Mouse (Mus musculus) MEL (cell line): ENCODE results near the gene Prph2. TPM values are rescaled to one million over a fixed set of nuclear protein-coding genes. Genes with fewer than 3 reads are reported as not detected.

Experiments used
- DNase-seq: peaks from one replicate; pipeline ENCODE4 v3.0.0; 2011; ENCODE audit warnings: low read depth, low spot score
- H3K27ac ChIP-seq: 2 replicates; pipeline ENCODE4 v1.5.1; 2012; ENCODE audit warnings: low read depth, mild to moderate bottlenecking, control low read depth, low read length, moderate library complexity; ENCODE audit not compliant: control insufficient read depth
- H3K27me3 ChIP-seq, 2 experiments: fragments of 150-350 bp in 1 of 2; sonication (generic) in 1 of 2; 2 replicates each; pipeline ENCODE4 v1.6.1; 2012; ENCODE audit warnings: low read length in 2 of 2, mild to moderate bottlenecking in 2 of 2, improper control_type of control experiment in 1 of 2, moderate library complexity in 1 of 2; ENCODE audit not compliant: insufficient read depth in 2 of 2, control insufficient read depth in 1 of 2
- H3K36me3 ChIP-seq, 2 experiments: 2 replicates each; pipeline ENCODE4 v1.6.1; 2012 to 2014; ENCODE audit warnings: low read length in 2 of 2, improper control_type of control experiment in 1 of 2, inconsistent platforms in 1 of 2, mild to moderate bottlenecking in 1 of 2; ENCODE audit not compliant: insufficient read depth in 2 of 2, control insufficient read depth in 1 of 2
- H3K4me1 ChIP-seq, 2 experiments: fragments of 150-350 bp in 1 of 2; sonication (generic) in 1 of 2; 2 replicates each; pipeline ENCODE4 v1.6.1; 2012; ENCODE audit warnings: low read length in 2 of 2, improper control_type of control experiment in 1 of 2, mild to moderate bottlenecking in 1 of 2; ENCODE audit not compliant: insufficient read depth in 2 of 2, control insufficient read depth in 1 of 2
- H3K4me3 ChIP-seq, 2 experiments: fragments of 150-350 bp in 1 of 2; sonication (generic) in 1 of 2; 2 replicates each; pipeline ENCODE4 v1.5.1; 2012; ENCODE audit warnings: low read depth in 2 of 2, low read length in 2 of 2, mild to moderate bottlenecking in 2 of 2, moderate library complexity in 2 of 2, control low read depth in 1 of 2, improper control_type of control experiment in 1 of 2; ENCODE audit not compliant: control insufficient read depth in 1 of 2, insufficient read depth in 1 of 2
- H3K79me2 ChIP-seq: 2 replicates; pipeline ENCODE4 v1.6.1; 2012; ENCODE audit warnings: mild to moderate bottlenecking, low read length, moderate library complexity; ENCODE audit not compliant: control insufficient read depth, poor library complexity, insufficient read depth
- H3K9ac ChIP-seq: 2 replicates; pipeline ENCODE4 v1.6.1; 2012; ENCODE audit warnings: low read depth, mild to moderate bottlenecking, control low read depth, low read length, moderate library complexity; ENCODE audit not compliant: control insufficient read depth, poor library complexity, severe bottlenecking
- H3K9me3 ChIP-seq: fragments of 150-350 bp; sonication (generic); replicated peaks from 2 replicates; pipeline ENCODE4 v1.6.1; 2012; ENCODE audit warnings: mild to moderate bottlenecking, low read length, improper control_type of control experiment, moderate library complexity; ENCODE audit not compliant: insufficient read depth
- BHLHE40 ChIP-seq: IDR thresholded peaks from 2 replicates; pipeline ENCODE4 v1.6.1; 2012; ENCODE audit warnings: low read depth, mild to moderate bottlenecking, inconsistent platforms, low read length, improper control_type of control experiment, borderline replicate concordance
- CHD1 ChIP-seq: IDR thresholded peaks from 2 replicates; pipeline ENCODE4 v1.6.1; 2012; ENCODE audit warnings: low read depth, mild to moderate bottlenecking, inconsistent platforms, low read length, improper control_type of control experiment
- CHD2 ChIP-seq: IDR thresholded peaks from 2 replicates; pipeline ENCODE4 v1.6.1; 2011; ENCODE audit warnings: low read length, improper control_type of control experiment
- CTCF ChIP-seq, 3 experiments: IDR thresholded peaks in 2 of 3; conservative IDR thresholded peaks in 1 of 3; 2 replicates each; pipeline ENCODE4 v1.5.1; 2011 to 2012; ENCODE audit warnings: low read length in 3 of 3, low read depth in 2 of 3, mild to moderate bottlenecking in 2 of 3, improper control_type of control experiment in 1 of 3, inconsistent platforms in 1 of 3, mixed read lengths in 1 of 3, moderate library complexity in 1 of 3; ENCODE audit not compliant: control insufficient read depth in 1 of 3, insufficient read depth in 1 of 3, poor library complexity in 1 of 3, severe bottlenecking in 1 of 3
- E2F4 ChIP-seq: IDR thresholded peaks from 2 replicates; pipeline ENCODE4 v1.6.1; 2011; ENCODE audit warnings: low read depth, low read length, improper control_type of control experiment, borderline replicate concordance
- EP300 ChIP-seq, 2 experiments: IDR thresholded peaks; 2 replicates each; pipeline ENCODE4 v1.6.1; 2011; ENCODE audit warnings: improper control_type of control experiment in 2 of 2, low read length in 2 of 2, low read depth in 1 of 2, mild to moderate bottlenecking in 1 of 2
- ETS1 ChIP-seq: IDR thresholded peaks from 2 replicates; pipeline ENCODE4 v1.6.1; 2012; ENCODE audit warnings: low read depth, mild to moderate bottlenecking, inconsistent platforms, low read length, improper control_type of control experiment, moderate library complexity
- GABPA ChIP-seq: IDR thresholded peaks from 2 replicates; pipeline ENCODE4 v1.6.1; 2012; ENCODE audit warnings: low read depth, mild to moderate bottlenecking, inconsistent platforms, low read length, improper control_type of control experiment, moderate library complexity
- GATA1 ChIP-seq: IDR thresholded peaks from 2 replicates; pipeline ENCODE4 v1.6.1; 2011; ENCODE audit warnings: low read depth, low read length, improper control_type of control experiment
- HCFC1 ChIP-seq: IDR thresholded peaks from 2 replicates; pipeline ENCODE4 v1.6.1; 2012; ENCODE audit warnings: low read depth, mild to moderate bottlenecking, inconsistent platforms, low read length, improper control_type of control experiment, moderate library complexity
- KAT2A ChIP-seq: conservative IDR thresholded peaks from 2 replicates; pipeline ENCODE4 v1.6.1; 2012; ENCODE audit warnings: low read depth, low read length, improper control_type of control experiment, inconsistent platforms
- MAFK ChIP-seq: IDR thresholded peaks from 2 replicates; pipeline ENCODE4 v1.6.1; 2011; ENCODE audit warnings: low read depth, mild to moderate bottlenecking, low read length, improper control_type of control experiment, borderline replicate concordance
- MAX ChIP-seq: IDR thresholded peaks from 2 replicates; pipeline ENCODE4 v1.6.1; 2011; ENCODE audit warnings: low read length, improper control_type of control experiment
- MEF2A ChIP-seq: IDR thresholded peaks from 2 replicates; pipeline ENCODE4 v1.6.1; 2014; ENCODE audit warnings: low read depth, mild to moderate bottlenecking, inconsistent platforms, low read length, improper control_type of control experiment; ENCODE audit not compliant: poor library complexity, insufficient replicate concordance, severe bottlenecking; ENCODE audit errors: extremely low read depth
- MYB ChIP-seq: IDR thresholded peaks from 2 replicates; pipeline ENCODE4 v1.6.1; 2011; ENCODE audit warnings: mild to moderate bottlenecking, low read depth, low read length, improper control_type of control experiment
- MYC ChIP-seq: IDR thresholded peaks from 2 replicates; pipeline ENCODE4 v1.6.1; 2011; ENCODE audit warnings: low read depth, mild to moderate bottlenecking, low read length, improper control_type of control experiment, moderate library complexity
- POLR2A ChIP-seq, 2 experiments: IDR thresholded peaks; 2 replicates each; pipeline ENCODE4 v1.6.1; 2011 to 2012; ENCODE audit warnings: low read length in 2 of 2, mild to moderate bottlenecking in 2 of 2, control low read depth in 1 of 2, improper control_type of control experiment in 1 of 2, low read depth in 1 of 2, moderate library complexity in 1 of 2; ENCODE audit not compliant: control insufficient read depth in 1 of 2, insufficient read depth in 1 of 2, poor library complexity in 1 of 2
- POLR2AphosphoS2 ChIP-seq: IDR thresholded peaks from 2 replicates; pipeline ENCODE4 v1.6.1; 2011; ENCODE audit warnings: low read length, improper control_type of control experiment
- POLR2AphosphoS5 ChIP-seq: IDR thresholded peaks from 2 replicates; pipeline ENCODE4 v1.6.1; 2012; ENCODE audit warnings: low read depth, borderline replicate concordance, mild to moderate bottlenecking, inconsistent platforms, low read length, moderate library complexity, mixed read lengths
- RCOR1 ChIP-seq: IDR thresholded peaks from 2 replicates; pipeline ENCODE4 v1.6.1; 2012; ENCODE audit warnings: low read depth, mild to moderate bottlenecking, inconsistent platforms, low read length, improper control_type of control experiment
- SIN3A ChIP-seq: IDR thresholded peaks from 2 replicates; pipeline ENCODE4 v1.6.1; 2012; ENCODE audit warnings: low read length, improper control_type of control experiment, inconsistent platforms
- SMC3 ChIP-seq: IDR thresholded peaks from 2 replicates; pipeline ENCODE4 v1.6.1; 2011; ENCODE audit warnings: low read depth, low read length, improper control_type of control experiment
- TAL1 ChIP-seq: IDR thresholded peaks from 2 replicates; pipeline ENCODE4 v1.6.1; 2012; ENCODE audit warnings: mild to moderate bottlenecking, inconsistent platforms, low read length, moderate library complexity, mixed read lengths
- TBP ChIP-seq: IDR thresholded peaks from 2 replicates; pipeline ENCODE4 v1.8.0; 2011; ENCODE audit warnings: low read depth, low read length, improper control_type of control experiment
- TCF12 ChIP-seq: IDR thresholded peaks from 2 replicates; pipeline ENCODE4 v1.6.1; 2014; ENCODE audit warnings: low read depth, mild to moderate bottlenecking, inconsistent platforms, low read length, improper control_type of control experiment, moderate library complexity
- USF1 ChIP-seq: IDR thresholded peaks from 2 replicates; pipeline ENCODE4 v1.6.1; 2014; ENCODE audit warnings: low read depth, mild to moderate bottlenecking, inconsistent platforms, low read length, improper control_type of control experiment, moderate library complexity
- ZC3H11A ChIP-seq: IDR thresholded peaks from 2 replicates; pipeline ENCODE4 v1.6.1; 2012; ENCODE audit warnings: low read depth, mild to moderate bottlenecking, inconsistent platforms, low read length, improper control_type of control experiment
- ZKSCAN1 ChIP-seq: IDR thresholded peaks from 2 replicates; pipeline ENCODE4 v1.6.1; 2012; ENCODE audit warnings: low read depth, mild to moderate bottlenecking, inconsistent platforms, low read length, improper control_type of control experiment, moderate library complexity
- ZMIZ1 ChIP-seq: IDR thresholded peaks from 2 replicates; pipeline ENCODE4 v1.6.1; 2012; ENCODE audit warnings: low read depth, mild to moderate bottlenecking, inconsistent platforms, low read length, improper control_type of control experiment, moderate library complexity
- ZNF384 ChIP-seq: IDR thresholded peaks from 2 replicates; pipeline ENCODE4 v1.6.1; 2012; ENCODE audit warnings: low read depth, mild to moderate bottlenecking, inconsistent platforms, low read length, improper control_type of control experiment
- polyA plus RNA-seq, 2 experiments: library from polyadenylated mRNA; stranded (reverse) in 1 of 2; unstranded in 1 of 2; fragments of >175 nt in 1 of 2; fragments of >200 nt in 1 of 2; gene quantifications; 2 replicates each; pipeline versions ENCODE4 v1.2.1 to v1.2.4; 2012; ENCODE audit warnings: low replicate concordance in 2 of 2, low read depth in 1 of 2; ENCODE audit not compliant: insufficient read length in 2 of 2, insufficient read depth in 1 of 2, missing spikeins in 1 of 2
- total RNA-seq: library from RNA; depleted of rRNA; stranded (reverse); fragments of 300-350 nt; gene quantifications from 2 replicates; pipeline ENCODE4 v1.2.3, GENCODE M21; 2012

Prph2 gene
- total and polyA plus RNA-seq, 3 experiments = not detected

DNA sequence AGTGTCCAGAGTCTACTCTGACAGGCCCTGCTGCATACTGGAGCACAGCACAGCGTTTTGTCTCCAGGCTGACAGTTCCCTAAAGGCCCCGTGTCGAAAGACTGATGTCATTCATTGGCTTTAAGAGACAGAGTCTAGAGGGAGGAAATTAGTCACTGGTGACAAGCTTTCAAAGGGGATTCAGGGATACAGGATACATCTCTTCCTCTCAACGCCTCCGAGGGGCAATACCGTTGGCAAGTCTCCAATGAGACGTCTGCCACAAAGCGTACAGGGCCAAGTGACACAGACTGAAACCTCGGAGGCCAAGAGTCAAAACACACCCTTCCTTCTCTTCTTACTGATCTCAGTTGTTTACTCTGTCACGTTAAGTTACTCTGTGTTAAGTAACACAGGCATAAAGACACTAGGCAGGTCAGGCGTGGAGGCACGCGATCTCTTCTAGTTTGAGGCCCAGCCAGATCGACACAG, 30.4 kb upstream of the Prph2 start:
- peak; percentile 74 for DNase-seq
- H3K27me3 ChIP-seq = no peaks in the 10 kb centered on the region
- TF ChIP-seq ETS1 (peak; percentile 23; the same call in 1 of the 2 replicates), BHLHE40 (no peak), EP300 (IDR thresholded peaks at IDR 0.05; ENCODE audit: low read depth in 1 of 2, low read length in 2 of 2) (peak in 1 of 2 experiments; percentile 34; a peak in 1 of 4 replicates), ZKSCAN1 (no peak)
- peak overlapping the region; percentile 82 for H3K27ac ChIP-seq
- peak overlapping the region; percentile 31 to 34 for H3K4me3 ChIP-seq
- no peaks in the 10 kb centered on the region for H3K9me3 ChIP-seq
- peak overlapping the region; percentile 34 for H3K9ac ChIP-seq
- H3K79me2 ChIP-seq = no peaks in the 10 kb centered on the region
- peaks cover 6 to 39% of the 10 kb centered on the region in 2 experiments for H3K4me1 ChIP-seq
- H3K36me3 ChIP-seq = peaks cover 0 to 15% of the 10 kb centered on the region in 2 experiments; a peak in 2 of 4 replicates

DNA sequence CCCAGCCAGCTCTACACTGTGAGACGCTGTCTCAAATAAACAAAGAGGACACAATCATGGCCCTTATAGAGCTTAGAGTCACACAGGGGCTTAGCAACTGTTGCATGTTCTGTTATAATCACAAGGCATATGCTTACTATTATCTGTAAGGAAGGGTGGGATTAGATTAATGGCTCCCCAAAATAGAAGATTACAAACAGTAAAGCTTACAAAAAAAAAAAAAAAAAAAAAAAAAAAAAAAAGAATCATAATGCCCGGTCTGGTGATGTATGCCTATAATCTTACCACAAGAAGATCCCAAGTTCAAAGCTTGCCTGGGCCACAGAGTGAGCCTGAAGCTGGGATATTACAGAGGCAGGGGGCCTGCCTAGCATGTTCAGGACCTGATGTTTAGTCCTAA, 29.9 kb upstream of the Prph2 start:
- TF ChIP-seq MYB (no peak), POLR2A (IDR thresholded peaks at IDR 0.05; ENCODE audit: control insufficient read depth in 1 of 2, insufficient read depth in 1 of 2, low read depth in 1 of 2, low read length in 2 of 2, poor library complexity in 1 of 2) (no peak), ETS1 (0 out of 2 replicates have a peak, but pooled peaks have one; percentile 9), CTCF (IDR thresholded peaks at IDR 0.05 in 2 of 3, conservative IDR thresholded peaks at IDR 0.05 in 1 of 3; ENCODE audit: control insufficient read depth in 1 of 3, insufficient read depth in 1 of 3, low read depth in 2 of 3, low read length in 3 of 3, poor library complexity in 1 of 3, severe bottlenecking in 1 of 3) (no peak), POLR2AphosphoS5 (no peak), MEF2A (no peak), MAFK (no peak), TCF12 (no peak), MYC (no peak), GABPA (no peak), E2F4 (no peak), USF1 (no peak), CHD1 (no peak), TAL1 (no peak), KAT2A (no peak), EP300 (IDR thresholded peaks at IDR 0.05; ENCODE audit: low read depth in 1 of 2, low read length in 2 of 2) (peak in 1 of 2 experiments; percentile 57; a peak in 1 of 4 replicates), RCOR1 (peak; percentile 32), ZC3H11A (no peak), HCFC1 (no peak), TBP (no peak), CHD2 (no peak), ZNF384 (peak; percentile 91), ZMIZ1 (no peak), POLR2AphosphoS2 (no peak), SMC3 (no peak), SIN3A (peak; percentile 29; the same call in 1 of the 2 replicates), MAX (no peak), GATA1 (peak; percentile 40; the same call in 1 of the 2 replicates)
- no peaks in the 10 kb centered on the region for H3K79me2 ChIP-seq
- H3K4me3 ChIP-seq = peak overlapping the region; percentile 31 to 34
- DNase-seq = no peak
- peaks cover 0 to 18% of the 10 kb centered on the region in 2 experiments; a peak in 2 of 4 replicates for H3K36me3 ChIP-seq
- no peaks in the 10 kb centered on the region for H3K9me3 ChIP-seq
- H3K9ac ChIP-seq = peak overlapping the region; percentile 34
- H3K4me1 ChIP-seq = peaks cover 8 to 42% of the 10 kb centered on the region in 2 experiments
- H3K27ac ChIP-seq = peak overlapping the region; percentile 82
- no peaks in the 10 kb centered on the region for H3K27me3 ChIP-seq
